Mouse (Mus musculus) ES-E14 (cell line): ENCODE results near the gene Adamts14. TPM values are rescaled to one million over a fixed set of nuclear protein-coding genes. Genes with fewer than 3 reads are reported as not detected.

Experiments
- DNase-seq: peaks from one replicate; pipeline ENCODE4 v3.0.0-alpha.2; 2013; ENCODE audit warnings: low read depth, low spot score
- H3K27ac ChIP-seq: 2 replicates; pipeline ENCODE4 v1.5.1; 2012; ENCODE audit warnings: low read depth, mild to moderate bottlenecking, low read length, moderate library complexity, mixed read lengths; ENCODE audit not compliant: poor library complexity, insufficient read depth, severe bottlenecking
- H3K36me3 ChIP-seq: 2 replicates; pipeline ENCODE4 v1.6.1; 2012; ENCODE audit warnings: mild to moderate bottlenecking, low read length, moderate library complexity, mixed read lengths; ENCODE audit not compliant: control insufficient read depth, poor library complexity, insufficient read depth, severe bottlenecking
- H3K4me1 ChIP-seq, 2 experiments: fragments of 150-350 bp in 1 of 2; sonication (generic) in 1 of 2; 2 replicates each; pipeline ENCODE4 v1.6.1; 2012; ENCODE audit warnings: low read length in 2 of 2, mild to moderate bottlenecking in 1 of 2, mixed read lengths in 1 of 2; ENCODE audit not compliant: control insufficient read depth in 2 of 2, insufficient read depth in 2 of 2, poor library complexity in 1 of 2
- H3K4me3 ChIP-seq, 2 experiments: fragments of 150-350 bp in 1 of 2; sonication (generic) in 1 of 2; 2 replicates each; pipeline ENCODE4 v1.5.1; 2012; ENCODE audit warnings: low read length in 2 of 2, low read depth in 1 of 2, mild to moderate bottlenecking in 1 of 2, mixed read lengths in 1 of 2; ENCODE audit not compliant: insufficient read depth in 1 of 2, poor library complexity in 1 of 2, severe bottlenecking in 1 of 2
- H3K9ac ChIP-seq: 2 replicates; pipeline ENCODE4 v1.6.1; 2012; ENCODE audit warnings: low read depth, mild to moderate bottlenecking, low read length, mixed read lengths; ENCODE audit not compliant: poor library complexity, insufficient read depth, severe bottlenecking
- H3K9me3 ChIP-seq: fragments of 150-350 bp; sonication (generic); 2 replicates; pipeline ENCODE4 v1.6.1; 2012; ENCODE audit warnings: low read depth, mild to moderate bottlenecking, low read length; ENCODE audit not compliant: control insufficient read depth, insufficient read depth
- CHD2 ChIP-seq: IDR thresholded peaks from 2 replicates; pipeline ENCODE4 v1.6.1; 2014; ENCODE audit warnings: mild to moderate bottlenecking, low read depth, low read length, inconsistent platforms
- HCFC1 ChIP-seq: IDR thresholded peaks from 2 replicates; pipeline ENCODE4 v1.6.1; 2012; ENCODE audit warnings: low read length, inconsistent platforms, borderline replicate concordance; ENCODE audit not compliant: insufficient read depth
- MAFK ChIP-seq: IDR thresholded peaks from 2 replicates; pipeline ENCODE4 v1.6.1; 2014; ENCODE audit warnings: mild to moderate bottlenecking, low read depth, low read length, inconsistent platforms; ENCODE audit not compliant: insufficient read depth
- ZC3H11A ChIP-seq: IDR thresholded peaks from 2 replicates; pipeline ENCODE4 v1.6.1; 2012; ENCODE audit warnings: low read depth, mild to moderate bottlenecking, inconsistent platforms, low read length, borderline replicate concordance
- ZNF384 ChIP-seq: IDR thresholded peaks from 2 replicates; pipeline ENCODE4 v1.6.1; 2012; ENCODE audit warnings: low read depth, low read length, inconsistent platforms
- in situ Hi-C, 2 experiments: fragments of 600-800 bp; cut with MboI; formaldehyde crosslinking; loops; one replicate each; pipeline ENCODE4 v1.15.1; 2025; ENCODE audit warnings: low sequenced_read_pairs in 2 of 2, inconsistent platforms in 1 of 2; ENCODE audit not compliant: unreplicated experiment in 2 of 2
- total RNA-seq: library from RNA; depleted of rRNA; stranded (reverse); fragments of 300-350 nt; gene quantifications from 2 replicates; pipeline ENCODE4 v1.2.3, GENCODE M21; 2012

Adamts14 gene
- total RNA-seq, 1 experiment: 7.4 TPM

DNA sequence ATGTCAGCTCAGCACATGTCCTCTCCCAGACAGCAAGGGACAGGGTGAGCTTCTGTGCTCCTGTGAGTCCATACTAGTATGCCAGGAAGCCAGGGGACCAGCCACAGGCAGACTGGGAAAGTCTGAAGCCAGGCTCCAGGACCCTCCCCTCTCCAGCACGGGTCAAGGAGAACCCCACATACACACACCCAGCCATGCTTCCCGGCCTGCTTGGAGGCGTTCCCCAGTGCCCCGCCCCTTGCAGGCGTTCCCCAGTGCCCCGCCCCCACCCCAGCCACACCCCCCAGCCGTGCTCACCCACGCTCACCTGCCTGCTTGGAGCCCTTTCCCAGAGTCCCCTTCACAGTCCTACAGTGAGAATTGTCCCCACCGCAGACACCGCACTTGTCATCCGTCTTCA lies 60.4 kb downstream of the Adamts14 start:
- no peak overlapping the region; the same call in 1 of the 2 replicates for H3K9ac ChIP-seq
- H3K4me1 ChIP-seq: peaks cover 2 to 15% of the 10 kb centered on the region in 2 experiments; a peak in 3 of 4 replicates
- H3K27ac ChIP-seq: no peak overlapping the region
- TF ChIP-seq ZNF384 (no peak), CHD2 (no peak), ZC3H11A (no peak), MAFK (no peak), HCFC1 (no peak)
- H3K36me3 ChIP-seq: no peaks in the 10 kb centered on the region
- DNase-seq: no peak
- H3K9me3 ChIP-seq: no peaks in the 10 kb centered on the region
- H3K4me3 ChIP-seq: no peak overlapping the region
- in situ Hi-C loops: no loop called here

GRCm38 (mm10) chr10:61211743-61212142 lies 61.5 kb downstream of the Adamts14 start:
- in situ Hi-C loops: no loop called here

GRCm38 (mm10) chr10:61211105-61211504 lies 62.1 kb downstream of the Adamts14 start:
- H3K9me3 ChIP-seq: no peaks in the 10 kb centered on the region
- no peaks in the 10 kb centered on the region for H3K36me3 ChIP-seq
- H3K4me1 ChIP-seq: peaks cover 2 to 8% of the 10 kb centered on the region in 2 experiments; a peak in 2 of 4 replicates
- TF ChIP-seq CHD2 (no peak), ZNF384 (no peak), MAFK (no peak), ZC3H11A (no peak)
- H3K4me3 ChIP-seq: no peak overlapping the region
- no peak overlapping the region for H3K27ac ChIP-seq
- DNase-seq: no peak
- in situ Hi-C loops: no loop called here
- H3K9ac ChIP-seq: no peak overlapping the region

More at GRCm38 (mm10) chr10:61211743-61212142, 61.5 kb downstream of the Adamts14 start:
- H3K36me3 ChIP-seq: no peaks in the 10 kb centered on the region
- peak overlapping the region; percentile 76 for H3K9ac ChIP-seq
- H3K9me3 ChIP-seq: no peaks in the 10 kb centered on the region
- H3K27ac ChIP-seq: no peak overlapping the region
- peaks cover 2 to 9% of the 10 kb centered on the region in 2 experiments; a peak in 3 of 4 replicates for H3K4me1 ChIP-seq
- peak overlapping the region; percentile 53 to 57; a peak in 3 of 4 replicates for H3K4me3 ChIP-seq
- DNase-seq: no peak
- TF ChIP-seq HCFC1: no peak

GRCm38 (mm10) chr10:61208114-61208684 lies 65.0 kb downstream of the Adamts14 start:
- H3K27ac ChIP-seq: no peak overlapping the region
- no peaks in the 10 kb centered on the region for H3K36me3 ChIP-seq
- H3K9me3 ChIP-seq: no peaks in the 10 kb centered on the region
- TF ChIP-seq ZC3H11A: no peak
- no peak for TF ChIP-seq HCFC1
- no peak for TF ChIP-seq CHD2
- no peak for TF ChIP-seq ZNF384
- no peak for TF ChIP-seq MAFK
- peaks cover 2 to 13% of the 10 kb centered on the region in 2 experiments; a peak in 3 of 4 replicates for H3K4me1 ChIP-seq
- H3K4me3 ChIP-seq: no peak overlapping the region
- H3K9ac ChIP-seq: no peak overlapping the region
- no peak for DNase-seq
- in situ Hi-C loops: no loop called here

DNA sequence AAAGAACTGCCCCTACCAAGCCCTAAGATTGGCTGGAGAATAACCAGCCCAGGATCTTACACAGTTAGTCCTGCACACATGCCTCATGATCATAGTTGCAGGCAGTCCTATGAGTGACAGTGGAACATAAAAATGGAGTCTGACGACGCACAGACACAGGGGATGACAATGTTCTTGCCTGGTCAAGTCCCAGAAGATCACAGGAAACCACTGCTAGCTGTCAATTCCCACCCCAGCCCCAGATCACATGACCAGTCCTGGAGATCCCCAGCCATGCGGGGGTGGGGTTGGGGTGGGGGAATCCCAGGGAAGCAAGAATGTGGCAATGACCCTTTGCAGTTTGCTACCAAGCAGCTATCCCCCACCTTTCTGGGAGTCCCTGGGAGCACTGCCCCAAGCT lies 69.3 kb downstream of the Adamts14 start:
- peaks cover 8 to 30% of the 10 kb centered on the region in 2 experiments for H3K4me1 ChIP-seq
- no peak for DNase-seq
- H3K36me3 ChIP-seq: no peaks in the 10 kb centered on the region
- no peak overlapping the region for H3K9ac ChIP-seq
- H3K4me3 ChIP-seq: no peak overlapping the region
- in situ Hi-C loops: no loop called here
- no peaks in the 10 kb centered on the region for H3K9me3 ChIP-seq
- no peak for TF ChIP-seq MAFK
- no peak for TF ChIP-seq ZNF384
- no peak for TF ChIP-seq CHD2
- TF ChIP-seq HCFC1: no peak
- TF ChIP-seq ZC3H11A: no peak
- H3K27ac ChIP-seq: no peak overlapping the region
